Mouse (Mus musculus) liver, embryonic 11.5 days (tissue): Measurements from ENCODE around the gene Irx5. TPM values are rescaled to one million over a fixed set of nuclear protein-coding genes. Genes with fewer than 3 reads are reported as not detected.

Experiments
- ATAC-seq: fragments of 200-750 bp; cut with Nextera tagmentation; replicated peaks from 2 replicates; pipeline ENCODE4 v1.8.0; 2017; ENCODE audit warnings: moderate number of reproducible peaks, mild to moderate bottlenecking, moderate TSS enrichment, moderate library complexity; ENCODE audit not compliant: low FRiP score
- DNase-seq: peaks from one replicate; pipeline ENCODE4 v3.0.0-alpha.2; 2017; ENCODE audit warnings: low spot score
- H3K27ac ChIP-seq: fragments of 300-500 bp; sonication (generic); 2 replicates; pipeline ENCODE4 v1.5.1; 2014; ENCODE audit warnings: mild to moderate bottlenecking, low read depth, low read length, control low read depth
- H3K27me3 ChIP-seq: fragments of 300-500 bp; sonication (generic); replicated peaks from 2 replicates; pipeline ENCODE4 v1.6.1; 2014; ENCODE audit warnings: low read length, mixed read lengths; ENCODE audit not compliant: control insufficient read depth, insufficient read depth
- H3K36me3 ChIP-seq: fragments of 300-500 bp; sonication (generic); 2 replicates; pipeline ENCODE4 v1.6.1; 2014; ENCODE audit warnings: mild to moderate bottlenecking, low read length, moderate library complexity, mixed read lengths; ENCODE audit not compliant: control insufficient read depth, insufficient read depth
- H3K4me1 ChIP-seq: fragments of 300-500 bp; sonication (generic); replicated peaks from 2 replicates; pipeline ENCODE4 v1.6.1; 2014; ENCODE audit warnings: low read length, mixed read lengths; ENCODE audit not compliant: control insufficient read depth, insufficient read depth
- H3K4me2 ChIP-seq: fragments of 300-500 bp; sonication (generic); 2 replicates; pipeline ENCODE4 v1.6.1; 2014; ENCODE audit warnings: mild to moderate bottlenecking, control low read depth, moderate library complexity
- H3K4me3 ChIP-seq: fragments of 300-500 bp; sonication (generic); 2 replicates; pipeline ENCODE4 v1.5.1; 2014; ENCODE audit warnings: low read depth, low read length, control low read depth
- H3K9ac ChIP-seq: fragments of 300-500 bp; sonication (generic); 2 replicates; pipeline ENCODE4 v1.6.1; 2014; ENCODE audit warnings: low read depth, low read length, control low read depth
- H3K9me3 ChIP-seq: fragments of 300-500 bp; sonication (generic); 2 replicates; pipeline ENCODE4 v1.6.1; 2016; ENCODE audit warnings: low read length, inconsistent platforms, mixed read lengths; ENCODE audit not compliant: control insufficient read depth
- WGBS: fragments of 180-500 bp; shearing (Covaris S2); extraction: QIAGEN DNeasy Blood & Tissue Kit; methylation state at CpG from one replicate; pipeline ENCODE4 v1.1.7; 2014; 5-methylcytosine and 5-hydroxymethylcytosine counted together
- polyA plus RNA-seq: library from polyadenylated mRNA; unstranded; fragments of >200 nt; fragmentation: Nextera tagmentation; extraction: Ambion mirVana; gene quantifications from 2 replicates; pipeline ENCODE4 v1.2.1, GENCODE M21; 2014

Irx5 gene
- polyA plus RNA-seq: 1.3 and 1.4 TPM in 2 replicates

DNA sequence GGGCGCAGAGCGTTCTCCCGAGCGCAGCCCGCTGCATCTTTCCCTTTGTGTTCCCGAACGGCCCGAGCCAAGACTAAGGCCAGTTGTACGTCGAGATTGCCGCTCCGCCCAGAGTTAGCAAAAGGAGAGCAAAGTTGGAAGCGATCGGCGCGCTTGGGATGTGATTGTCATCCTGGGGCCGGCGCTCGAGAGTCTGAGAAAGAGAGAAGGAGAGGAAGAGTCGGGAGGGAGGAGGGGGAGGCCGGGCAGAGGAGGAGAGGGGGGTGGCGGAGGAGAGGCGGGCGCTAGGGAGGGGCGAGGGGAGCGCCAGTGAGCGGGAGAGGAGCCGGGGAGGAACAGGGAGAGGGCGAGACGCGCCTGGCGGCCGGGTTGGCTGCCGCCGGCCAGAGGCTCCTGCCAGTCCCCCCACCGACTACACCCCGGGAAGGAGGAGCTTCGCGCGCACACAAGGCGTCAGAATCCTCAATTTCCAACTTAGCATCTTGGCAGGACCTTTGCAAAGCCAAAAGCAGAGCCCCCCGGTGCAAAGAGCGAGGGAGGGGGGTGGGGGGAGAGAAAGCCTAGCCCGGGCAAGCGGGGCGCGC lies at the start of gene Irx5:
TSS of gene Irx5 (plus strand) at position 228 of the 584 bp plus-strand sequence.
- no peak for ATAC-seq

DNA sequence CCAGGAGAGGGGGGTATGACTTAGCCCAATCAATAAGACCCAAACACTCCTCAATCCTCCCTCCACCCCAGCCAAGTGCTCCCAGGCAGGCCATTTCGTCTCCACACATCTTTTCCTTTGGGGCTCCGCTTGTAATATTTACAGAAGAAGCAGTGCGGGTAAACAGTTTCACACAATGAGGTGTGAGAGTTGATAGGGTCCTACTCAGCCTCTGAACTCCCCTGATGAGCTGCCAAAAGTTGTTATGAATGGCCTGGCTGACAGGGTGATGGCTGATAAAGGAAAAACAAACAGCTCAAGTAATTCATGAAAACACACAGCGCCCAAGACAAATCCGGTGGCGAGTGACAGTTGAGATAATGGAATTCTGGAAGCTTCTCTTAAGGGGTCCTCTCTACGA lies 45.2 kb upstream of the Irx5 start:
- H3K27ac ChIP-seq: no peak overlapping the region
- H3K27me3 ChIP-seq: no peaks in the 10 kb centered on the region
- 24% methylated on average over 7 of the region's 7 CpGs for WGBS

More for the DNA sequence above, at the start of gene Irx5:
- Histone ChIP-seq H3K4me2 (peak within 1 kb of the TSS; percentile 74), H3K27ac (no peak within 1 kb of the TSS), H3K36me3 (no peaks in the 10 kb centered on the region), H3K9me3 (no peaks in the 10 kb centered on the region), H3K9ac (no peak within 1 kb of the TSS), H3K4me3 (peak within 1 kb of the TSS; percentile 56), H3K4me1 (peaks cover 22% of the 10 kb centered on the region), H3K27me3 (peaks cover 61% of the 10 kb centered on the region)
- WGBS: under 1% methylated on average over 43 of the region's 47 CpGs
- DNase-seq: peak; percentile 66

GRCm38 (mm10) chr8:92313707-92314106 lies 43.7 kb upstream of the Irx5 start:
- H3K9ac ChIP-seq: no peak overlapping the region
- ATAC-seq (no peak), DNase-seq (no peak)
- H3K27me3 ChIP-seq: no peaks in the 10 kb centered on the region
- WGBS: 69% methylated on average over 3 of the region's 3 CpGs
- no peak overlapping the region for H3K4me2 ChIP-seq
- no peak overlapping the region for H3K27ac ChIP-seq
- no peaks in the 10 kb centered on the region for H3K4me1 ChIP-seq
- no peaks in the 10 kb centered on the region for H3K9me3 ChIP-seq
- no peaks in the 10 kb centered on the region for H3K36me3 ChIP-seq
- H3K4me3 ChIP-seq: no peak overlapping the region

More for the DNA sequence above, 45.2 kb upstream of the Irx5 start:
- no peaks in the 10 kb centered on the region for H3K9me3 ChIP-seq
- no peaks in the 10 kb centered on the region for H3K36me3 ChIP-seq
- ATAC-seq (no peak), DNase-seq (no peak)
- no peak overlapping the region for H3K4me2 ChIP-seq
- H3K4me3 ChIP-seq: no peak overlapping the region
- no peak overlapping the region for H3K9ac ChIP-seq
- H3K4me1 ChIP-seq: no peaks in the 10 kb centered on the region

DNA sequence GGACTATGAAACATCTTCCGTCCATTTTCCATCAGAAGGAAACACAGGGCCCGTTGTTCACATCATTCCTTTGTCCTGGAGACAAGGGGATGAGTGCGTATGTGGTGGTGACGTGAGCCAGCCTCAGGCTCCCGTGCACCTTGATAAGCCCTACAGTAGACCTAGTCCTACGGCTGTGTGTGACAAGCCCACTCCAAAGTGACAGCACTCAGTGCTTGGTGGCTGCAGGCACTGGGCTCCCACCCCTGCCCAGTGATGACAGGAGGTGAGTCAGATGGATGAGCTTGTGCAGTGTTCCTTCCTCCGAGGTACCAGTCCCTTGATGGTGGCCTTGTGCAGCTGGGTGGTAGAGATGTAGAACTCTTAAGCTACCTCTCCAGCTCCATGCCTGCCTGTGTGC lies 33.7 kb upstream of the Irx5 start:
- Histone ChIP-seq H3K36me3 (peaks cover 4% of the 10 kb centered on the region; the same call in 1 of the 2 replicates), H3K4me1 (no peaks in the 10 kb centered on the region), H3K27ac (no peak overlapping the region), H3K9ac (no peak overlapping the region), H3K4me2 (no peak overlapping the region), H3K4me3 (no peak overlapping the region), H3K27me3 (no peaks in the 10 kb centered on the region), H3K9me3 (no peaks in the 10 kb centered on the region)
- DNase-seq (no peak), ATAC-seq (no peak)
- WGBS: 81% methylated on average over 7 of the region's 7 CpGs

GRCm38 (mm10) chr8:92327176-92327575 lies 30.2 kb upstream of the Irx5 start:
- H3K4me1 ChIP-seq: no peaks in the 10 kb centered on the region
- H3K4me3 ChIP-seq: no peak overlapping the region
- no peak for DNase-seq
- 89% methylated on average over 2 of the region's 2 CpGs for WGBS
- no peak overlapping the region for H3K4me2 ChIP-seq
- no peak for ATAC-seq
- H3K9me3 ChIP-seq: no peaks in the 10 kb centered on the region
- H3K27ac ChIP-seq: no peak overlapping the region
- H3K27me3 ChIP-seq: no peaks in the 10 kb centered on the region
- H3K36me3 ChIP-seq: peaks cover 4% of the 10 kb centered on the region; the same call in 1 of the 2 replicates
- no peak overlapping the region for H3K9ac ChIP-seq

GRCm38 (mm10) chr8:92329273-92329672 lies 28.2 kb upstream of the Irx5 start:
- 73% methylated on average over 3 of the region's 4 CpGs for WGBS
- Histone ChIP-seq H3K9me3 (no peaks in the 10 kb centered on the region), H3K4me3 (no peak overlapping the region), H3K9ac (no peak overlapping the region), H3K36me3 (peaks cover 4% of the 10 kb centered on the region; the same call in 1 of the 2 replicates), H3K4me2 (no peak overlapping the region), H3K4me1 (no peaks in the 10 kb centered on the region), H3K27me3 (no peaks in the 10 kb centered on the region), H3K27ac (no peak overlapping the region)
- no peak for DNase-seq
- no peak for ATAC-seq

GRCm38 (mm10) chr8:92331811-92332210 lies 25.6 kb upstream of the Irx5 start:
- Histone ChIP-seq H3K27ac (no peak overlapping the region), H3K4me3 (no peak overlapping the region), H3K36me3 (peaks cover 4% of the 10 kb centered on the region; the same call in 1 of the 2 replicates), H3K4me1 (no peaks in the 10 kb centered on the region), H3K9me3 (no peaks in the 10 kb centered on the region), H3K4me2 (no peak overlapping the region), H3K9ac (no peak overlapping the region), H3K27me3 (no peaks in the 10 kb centered on the region)
- ATAC-seq: no peak
- no peak for DNase-seq
- WGBS: 88% methylated on average over 3 of the region's 3 CpGs

DNA sequence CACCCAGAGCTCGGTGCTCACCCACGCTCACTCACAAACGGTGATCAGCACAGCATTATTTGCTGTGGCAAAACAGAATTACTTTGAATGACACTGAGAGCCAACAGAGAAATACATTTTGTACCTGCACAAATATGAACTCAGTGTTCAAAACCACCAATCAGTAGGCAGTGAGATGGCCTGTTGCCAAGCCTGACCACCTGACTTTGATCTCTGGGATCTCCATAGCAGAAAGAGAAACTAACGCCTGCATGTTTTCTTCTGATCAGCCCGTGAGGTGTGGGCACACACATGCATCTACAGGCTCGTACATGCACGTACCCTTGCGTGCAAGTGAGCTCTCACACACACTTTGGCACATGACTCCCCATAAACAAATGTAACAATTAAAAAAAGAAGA lies 24.0 kb upstream of the Irx5 start:
- ATAC-seq: no peak
- no peak for DNase-seq

DNA sequence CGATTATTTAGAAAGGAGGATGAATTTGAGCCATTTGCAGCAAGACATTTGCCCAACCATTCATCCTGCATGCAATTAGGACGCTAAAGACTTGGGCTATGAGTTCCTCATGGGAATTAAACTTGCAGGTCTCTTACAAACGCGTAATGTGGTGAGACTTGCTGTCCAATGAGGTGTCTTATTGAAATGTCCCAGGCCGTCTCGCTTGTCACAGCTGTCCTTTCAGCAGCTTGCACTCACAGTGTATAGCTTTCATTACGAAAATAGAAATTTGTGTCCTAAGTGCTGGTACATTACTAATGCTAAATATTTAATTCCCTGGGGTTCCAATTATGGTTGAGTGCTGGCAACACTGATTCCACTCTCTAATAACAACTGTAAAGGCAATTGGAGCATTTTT lies 22.3 kb upstream of the Irx5 start:
- H3K4me1 ChIP-seq: no peaks in the 10 kb centered on the region
- no peak overlapping the region for H3K27ac ChIP-seq
- no peak overlapping the region for H3K4me2 ChIP-seq
- no peaks in the 10 kb centered on the region for H3K9me3 ChIP-seq
- WGBS: 91% methylated on average over 7 of the region's 7 CpGs
- no peak overlapping the region for H3K9ac ChIP-seq
- no peaks in the 10 kb centered on the region for H3K27me3 ChIP-seq
- DNase-seq: no peak
- H3K36me3 ChIP-seq: no peaks in the 10 kb centered on the region
- no peak overlapping the region for H3K4me3 ChIP-seq
- no peak for ATAC-seq

More for the DNA sequence above, 24.0 kb upstream of the Irx5 start:
- Histone ChIP-seq H3K4me1 (no peaks in the 10 kb centered on the region), H3K27ac (no peak overlapping the region), H3K4me2 (no peak overlapping the region), H3K9ac (no peak overlapping the region), H3K4me3 (no peak overlapping the region), H3K27me3 (no peaks in the 10 kb centered on the region), H3K36me3 (no peaks in the 10 kb centered on the region), H3K9me3 (no peaks in the 10 kb centered on the region)
- WGBS: 90% methylated on average over 8 of the region's 8 CpGs
